In genomic region chr19:53389417-53389816, GRCm38 (mm10) we compare ENCODE assay signal across 8 mouse cellular contexts. TPM values are rescaled to one million over a fixed set of nuclear protein-coding genes. Genes with fewer than 3 reads are reported as not detected.
DNase-seq lines count a peak whose midpoint lies in the region; ATAC-seq and TF ChIP-seq lines count a peak whose summit lies in the region.

No protein-coding gene starts in this region.

- no peak for ATAC-seq in neural tube, embryonic 11.5 days (ENCODE audit: insufficient read depth, low FRiP score, low TSS enrichment)
- ATAC-seq in liver, embryonic 11.5 days (replicated peaks; ENCODE audit: low FRiP score) = no peak
- ATAC-seq in stomach, postnatal 0 days (ENCODE audit: low FRiP score, low TSS enrichment) = no peak

- H3K27ac ChIP-seq in cerebellum, adult 2 months (ENCODE audit: insufficient read depth, low read length) = no peak overlapping the region
- peak overlapping the region; percentile 98; the same call in 1 of the 2 replicates for H3K27ac ChIP-seq in neural tube, embryonic 11.5 days (ENCODE audit: low read depth, low read length)
- H3K27ac ChIP-seq in liver, embryonic 11.5 days (ENCODE audit: low read depth, low read length) = peak overlapping the region; percentile 96
- peak overlapping the region; percentile 100 for H3K27ac ChIP-seq in stomach, postnatal 0 days (replicated peaks)

- peak overlapping the region; percentile 96 for H3K9ac ChIP-seq in neural tube, embryonic 11.5 days (ENCODE audit: low read length)
- peak overlapping the region; percentile 99 for H3K9ac ChIP-seq in liver, embryonic 11.5 days (ENCODE audit: low read depth, low read length)
- H3K9ac ChIP-seq in stomach, postnatal 0 days (ENCODE audit: low read length) = peak overlapping the region; percentile 99

- no peaks in the 10 kb centered on the region for H3K27me3 ChIP-seq in cerebellum, adult 2 months (ENCODE audit: control insufficient read depth, insufficient read depth, low read length)
- H3K27me3 ChIP-seq in neural tube, embryonic 11.5 days (ENCODE audit: control insufficient read depth, insufficient read depth, low read length) = no peaks in the 10 kb centered on the region
- no peaks in the 10 kb centered on the region for H3K27me3 ChIP-seq in liver, embryonic 11.5 days (replicated peaks; ENCODE audit: control insufficient read depth, insufficient read depth, low read length)
- H3K27me3 ChIP-seq in stomach, postnatal 0 days (ENCODE audit: control insufficient read depth, insufficient read depth, low read length) = no peaks in the 10 kb centered on the region

- TF ChIP-seq EP300 in stomach, postnatal 0 days (optimal IDR thresholded peaks at IDR 0.05) = no peak

- H3K9me3 ChIP-seq in neural tube, embryonic 11.5 days (ENCODE audit: control insufficient read depth, low read length) = no peaks in the 10 kb centered on the region
- H3K9me3 ChIP-seq in liver, embryonic 11.5 days (ENCODE audit: control insufficient read depth, low read length) = no peaks in the 10 kb centered on the region
- no peaks in the 10 kb centered on the region for H3K9me3 ChIP-seq in stomach, postnatal 0 days (ENCODE audit: control insufficient read depth, low read length)

- no peak for TF ChIP-seq POLR2A in cerebellum, adult 2 months (IDR thresholded peaks at IDR 0.05; ENCODE audit: borderline replicate concordance, insufficient read depth, low read length)

- H3K36me3 ChIP-seq in neural tube, embryonic 11.5 days (ENCODE audit: control insufficient read depth, insufficient read depth, low read length) = no peaks in the 10 kb centered on the region; the same call in 1 of the 2 replicates
- H3K36me3 ChIP-seq in liver, embryonic 11.5 days (ENCODE audit: control insufficient read depth, insufficient read depth, low read length) = peaks cover 18% of the 10 kb centered on the region
- peaks cover 3% of the 10 kb centered on the region; the same call in 1 of the 2 replicates for H3K36me3 ChIP-seq in stomach, postnatal 0 days (ENCODE audit: control insufficient read depth, insufficient read depth, low read length)

- peak overlapping the region; percentile 51 for H3K4me2 ChIP-seq in neural tube, embryonic 11.5 days (ENCODE audit: low read depth)
- H3K4me2 ChIP-seq in liver, embryonic 11.5 days = peak overlapping the region; percentile 58
- peak overlapping the region; percentile 71 for H3K4me2 ChIP-seq in stomach, postnatal 0 days (replicated peaks; ENCODE audit: low read depth)

- H3K4me1 ChIP-seq in cerebellum, adult 2 months (ENCODE audit: control insufficient read depth, insufficient read depth, low read length) = peaks cover 7% of the 10 kb centered on the region; the same call in 1 of the 2 replicates
- H3K4me1 ChIP-seq in neural tube, embryonic 11.5 days (ENCODE audit: control insufficient read depth, insufficient read depth, low read length) = no peaks in the 10 kb centered on the region
- H3K4me1 ChIP-seq in liver, embryonic 11.5 days (replicated peaks; ENCODE audit: control insufficient read depth, insufficient read depth, low read length) = peaks cover 22% of the 10 kb centered on the region
- no peaks in the 10 kb centered on the region for H3K4me1 ChIP-seq in stomach, postnatal 0 days (replicated peaks; ENCODE audit: control insufficient read depth, insufficient read depth)

- 14% methylated on average over 6 of the region's 6 CpGs for WGBS in cerebellum, adult 2 months
- 28% methylated on average over 6 of the region's 6 CpGs for WGBS in neural tube, embryonic 11.5 days
- 20% methylated on average over 6 of the region's 6 CpGs for WGBS in liver, embryonic 11.5 days
- WGBS in stomach, postnatal 0 days = 13% methylated on average over 6 of the region's 6 CpGs

- TF ChIP-seq CTCF in cerebellum, adult 2 months (IDR thresholded peaks at IDR 0.05; ENCODE audit: borderline replicate concordance, insufficient read depth, low read depth, low read length) = no peak
- TF ChIP-seq CTCF in stomach, postnatal 0 days (IDR thresholded peaks at IDR 0.05; ENCODE audit: low read depth) = no peak

- no peak for DNase-seq in cerebellum, adult 2 months
- DNase-seq in cerebellum, postnatal 10 days = no peak
- no peak for DNase-seq in neural tube, embryonic 11.5 days (ENCODE audit: low spot score)
- DNase-seq in neural tube, embryonic 10.5 days (ENCODE audit: extremely low spot score, low spot score) = no peak
- no peak for DNase-seq in liver, embryonic 11.5 days (ENCODE audit: low spot score)
- no peak for DNase-seq in stomach, postnatal 0 days (ENCODE audit: low spot score)
- no peak for DNase-seq in thymus, postnatal 0 days (ENCODE audit: low spot score)
- no peak for DNase-seq in B cell, adult 2 months

- H3K4me3 ChIP-seq in cerebellum, adult 2 months (replicated peaks; ENCODE audit: insufficient read depth, low read depth, low read length) = peak overlapping the region; percentile 63
- peak overlapping the region; percentile 88 for H3K4me3 ChIP-seq in neural tube, embryonic 11.5 days (ENCODE audit: low read depth, low read length)
- H3K4me3 ChIP-seq in liver, embryonic 11.5 days (ENCODE audit: low read depth, low read length) = peak overlapping the region; percentile 99
- peak overlapping the region; percentile 99 for H3K4me3 ChIP-seq in stomach, postnatal 0 days (ENCODE audit: low read depth, low read length)

RNA-seq across cellular contexts. Expression of gene Smndc1, which starts 1.0 kb away (rescaled TPM):
- polyA plus RNA-seq in cerebellum, adult 2 months (2012; rRNA removed) = 24.6 and 26.1 TPM in 2 replicates
- polyA plus RNA-seq in neural tube, embryonic 11.5 days (2014; fragmentation: Nextera tagmentation; extraction: Ambion mirVana) = 54.4 and 57.5 TPM in 2 replicates
- 53.8 and 54.2 TPM in 2 replicates for polyA plus RNA-seq in liver, embryonic 11.5 days (2014; fragmentation: Nextera tagmentation; extraction: Ambion mirVana)
- 26.1 and 26.6 TPM in 2 replicates for polyA plus RNA-seq in stomach, postnatal 0 days (2015; fragmentation: Nextera tagmentation; extraction: Ambion mirVana)
- 56.4 and 66.0 TPM in 2 replicates for polyA plus RNA-seq in thymus, postnatal 0 days (2015; fragmentation: Nextera tagmentation; extraction: Ambion mirVana)

RNA-seq across cellular contexts. Expression of gene Gm10197, which starts 17.9 kb away (rescaled TPM):
- not detected in 2 replicates for polyA plus RNA-seq in cerebellum, adult 2 months (2012; rRNA removed)
- polyA plus RNA-seq in neural tube, embryonic 11.5 days (2014; fragmentation: Nextera tagmentation; extraction: Ambion mirVana) = 7.2 TPM in 1 of 2 replicates, not detected in the other
- 3.3 TPM in 1 of 2 replicates, not detected in the other for polyA plus RNA-seq in liver, embryonic 11.5 days (2014; fragmentation: Nextera tagmentation; extraction: Ambion mirVana)
- polyA plus RNA-seq in stomach, postnatal 0 days (2015; fragmentation: Nextera tagmentation; extraction: Ambion mirVana) = not detected in 2 replicates
- polyA plus RNA-seq in thymus, postnatal 0 days (2015; fragmentation: Nextera tagmentation; extraction: Ambion mirVana) = 2.1 and 2.5 TPM in 2 replicates
